Mouse (Mus musculus) heart, embryonic 16.5 days (tissue): ENCODE measurements around the gene Mmp14. TPM values are rescaled to one million over a fixed set of nuclear protein-coding genes. Genes with fewer than 3 reads are reported as not detected.

Experiments
- ATAC-seq: fragments of 200-750 bp; cut with Nextera tagmentation; replicated peaks from 2 replicates; pipeline ENCODE4 v1.8.0; 2017; ENCODE audit warnings: moderate number of reproducible peaks; ENCODE audit not compliant: insufficient read depth, low FRiP score; ENCODE audit errors: extremely low read depth
- H3K27ac ChIP-seq: fragments of 300-500 bp; sonication (generic); 2 replicates; pipeline ENCODE4 v1.5.1; 2014; ENCODE audit warnings: mild to moderate bottlenecking, low read length, control low read depth, moderate library complexity
- H3K27me3 ChIP-seq: fragments of 300-500 bp; sonication (generic); 2 replicates; pipeline ENCODE4 v1.6.1; 2014; ENCODE audit warnings: low read length, mixed read lengths; ENCODE audit not compliant: control insufficient read depth, insufficient read depth
- H3K36me3 ChIP-seq: fragments of 300-500 bp; sonication (generic); 2 replicates; pipeline ENCODE4 v1.6.1; 2014; ENCODE audit not compliant: control insufficient read depth, insufficient read depth
- H3K4me1 ChIP-seq: fragments of 300-500 bp; sonication (generic); 2 replicates; pipeline ENCODE4 v1.6.1; 2014; ENCODE audit warnings: low read length, mixed read lengths; ENCODE audit not compliant: control insufficient read depth, insufficient read depth
- H3K4me2 ChIP-seq: fragments of 300-500 bp; sonication (generic); 2 replicates; pipeline ENCODE4 v1.6.1; 2014; ENCODE audit warnings: low read depth, mild to moderate bottlenecking, control low read depth, low read length
- H3K4me3 ChIP-seq: fragments of 300-500 bp; sonication (generic); 2 replicates; pipeline ENCODE4 v1.5.1; 2014; ENCODE audit warnings: mild to moderate bottlenecking, control low read depth, low read length
- H3K9ac ChIP-seq: fragments of 300-500 bp; sonication (generic); 2 replicates; pipeline ENCODE4 v1.6.1; 2014; ENCODE audit warnings: low read length, control low read depth
- H3K9me3 ChIP-seq: fragments of 300-500 bp; sonication (generic); replicated peaks from 2 replicates; pipeline ENCODE4 v1.6.1; 2016; ENCODE audit warnings: low read length; ENCODE audit not compliant: control insufficient read depth
- WGBS: fragments of 180-500 bp; shearing (Covaris S2); extraction: QIAGEN DNeasy Blood & Tissue Kit; methylation state at CpG from one replicate; pipeline ENCODE4 v1.1.7; 2014; 5-methylcytosine and 5-hydroxymethylcytosine counted together
- polyA plus RNA-seq: library from polyadenylated mRNA; unstranded; fragments of >200 nt; fragmentation: Nextera tagmentation; extraction: Ambion mirVana; gene quantifications from 2 replicates; pipeline ENCODE4 v1.2.1, GENCODE M21; 2015

The Mmp14 gene
- polyA plus RNA-seq, 1 experiment from 2014 or later = 89.5 TPM

DNA sequence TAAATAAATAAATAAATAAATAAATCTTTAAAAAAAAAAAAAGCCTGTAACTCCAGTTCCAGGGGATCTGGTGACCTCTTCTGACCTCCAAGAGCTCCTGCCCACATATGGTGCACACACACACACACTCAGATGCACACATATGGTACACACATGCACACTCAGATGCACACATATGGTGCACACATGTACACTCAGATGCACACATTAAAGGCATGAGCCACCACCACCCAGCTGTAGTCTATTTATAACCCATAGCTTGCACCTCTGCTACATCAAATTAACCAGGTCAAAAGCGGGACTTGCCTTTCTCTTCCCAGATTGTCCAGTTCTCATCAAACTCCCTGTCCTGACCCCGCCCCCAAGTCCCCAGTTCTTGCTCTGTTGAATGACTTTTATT is 10.4 kb upstream of the Mmp14 start:
- no peak overlapping the region for H3K27ac ChIP-seq
- 64% methylated on average over 2 of the region's 2 CpGs for WGBS
- no peaks in the 10 kb centered on the region for H3K36me3 ChIP-seq
- no peak overlapping the region for H3K4me3 ChIP-seq
- H3K27me3 ChIP-seq = no peaks in the 10 kb centered on the region
- H3K4me1 ChIP-seq = peaks cover 9% of the 10 kb centered on the region
- no peaks in the 10 kb centered on the region for H3K9me3 ChIP-seq
- H3K9ac ChIP-seq = no peak overlapping the region
- no peak overlapping the region for H3K4me2 ChIP-seq
- ATAC-seq = no peak

DNA sequence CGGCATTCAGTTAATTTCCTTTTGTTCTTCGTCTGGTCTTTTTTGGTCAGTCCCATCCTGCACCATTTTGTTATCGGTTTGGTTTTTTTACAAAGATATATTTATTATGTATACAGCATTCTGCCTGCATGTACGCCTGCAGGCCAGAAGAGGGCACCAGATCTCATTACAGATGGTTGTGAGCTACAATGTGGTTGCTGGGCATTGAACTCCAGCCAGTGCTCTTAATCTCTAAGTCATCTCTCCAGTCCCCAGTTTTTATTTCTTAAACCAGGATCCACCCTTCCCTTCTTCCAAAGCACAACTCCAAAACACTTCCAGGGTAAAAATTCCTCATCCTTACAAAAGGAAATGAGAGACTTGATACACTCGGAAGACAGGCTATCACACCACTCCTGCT is 8.0 kb upstream of the Mmp14 start:
- WGBS = 58% methylated on average over 5 of the region's 5 CpGs
- Histone ChIP-seq H3K27ac (no peak overlapping the region), H3K4me3 (no peak overlapping the region), H3K9ac (no peak overlapping the region), H3K4me1 (peaks cover 7% of the 10 kb centered on the region), H3K27me3 (no peaks in the 10 kb centered on the region), H3K9me3 (no peaks in the 10 kb centered on the region), H3K4me2 (no peak overlapping the region), H3K36me3 (peaks cover 2% of the 10 kb centered on the region; the same call in 1 of the 2 replicates)
- ATAC-seq = no peak

DNA sequence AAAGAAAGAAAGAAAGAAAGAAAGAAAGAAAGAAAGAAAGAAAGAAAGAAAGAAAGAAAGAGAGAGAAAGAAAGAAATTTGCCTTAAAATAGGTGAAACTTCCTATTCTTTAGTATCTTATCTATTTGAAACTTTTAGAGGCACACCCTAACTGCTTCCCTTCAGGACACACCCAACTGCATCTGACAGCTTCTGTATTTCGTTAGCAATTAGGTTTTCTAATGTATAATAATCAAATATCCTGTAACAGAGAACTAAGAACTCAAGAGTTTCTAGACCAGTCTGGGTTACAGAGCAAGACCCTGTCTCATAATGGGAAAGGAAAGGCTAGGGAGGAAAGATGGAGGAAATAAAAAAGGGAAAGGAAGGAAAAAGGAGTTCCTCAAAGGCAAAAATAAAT is 6.8 kb upstream of the Mmp14 start:
- H3K27me3 ChIP-seq = no peaks in the 10 kb centered on the region
- no peak overlapping the region for H3K4me2 ChIP-seq
- no peak overlapping the region for H3K4me3 ChIP-seq
- peaks cover 15% of the 10 kb centered on the region for H3K4me1 ChIP-seq
- H3K9ac ChIP-seq = no peak overlapping the region
- no peak for ATAC-seq
- peaks cover 4% of the 10 kb centered on the region for H3K36me3 ChIP-seq
- H3K27ac ChIP-seq = no peak overlapping the region
- H3K9me3 ChIP-seq = no peaks in the 10 kb centered on the region
- WGBS = 71% methylated on average over 1 of the region's 1 CpGs

DNA sequence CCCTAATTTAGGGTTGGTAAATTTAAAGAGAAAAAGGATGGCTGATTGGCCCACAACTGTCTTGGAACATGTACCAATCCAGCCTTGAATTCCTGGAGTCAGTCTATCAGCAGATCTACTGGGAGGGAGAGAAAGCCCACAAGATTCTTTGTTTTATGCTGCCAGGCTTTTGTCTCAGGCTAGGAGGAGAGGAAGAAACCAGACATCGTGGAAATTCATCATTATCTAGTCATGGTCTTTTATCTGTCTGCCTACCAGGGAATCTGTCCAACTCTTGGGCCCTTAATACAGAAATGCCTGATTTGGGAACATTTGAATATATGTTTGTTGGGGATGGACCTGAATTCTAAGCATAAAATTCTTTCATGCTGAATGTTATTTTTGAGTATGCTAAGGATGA is 5.9 kb upstream of the Mmp14 start:
- ATAC-seq = no peak
- Histone ChIP-seq H3K9me3 (no peaks in the 10 kb centered on the region), H3K36me3 (peaks cover 5% of the 10 kb centered on the region), H3K27ac (no peak overlapping the region), H3K4me1 (peaks cover 24% of the 10 kb centered on the region), H3K27me3 (no peaks in the 10 kb centered on the region), H3K9ac (no peak overlapping the region), H3K4me3 (no peak overlapping the region), H3K4me2 (no peak overlapping the region)
- WGBS = 61% methylated on average over 1 of the region's 1 CpGs

DNA sequence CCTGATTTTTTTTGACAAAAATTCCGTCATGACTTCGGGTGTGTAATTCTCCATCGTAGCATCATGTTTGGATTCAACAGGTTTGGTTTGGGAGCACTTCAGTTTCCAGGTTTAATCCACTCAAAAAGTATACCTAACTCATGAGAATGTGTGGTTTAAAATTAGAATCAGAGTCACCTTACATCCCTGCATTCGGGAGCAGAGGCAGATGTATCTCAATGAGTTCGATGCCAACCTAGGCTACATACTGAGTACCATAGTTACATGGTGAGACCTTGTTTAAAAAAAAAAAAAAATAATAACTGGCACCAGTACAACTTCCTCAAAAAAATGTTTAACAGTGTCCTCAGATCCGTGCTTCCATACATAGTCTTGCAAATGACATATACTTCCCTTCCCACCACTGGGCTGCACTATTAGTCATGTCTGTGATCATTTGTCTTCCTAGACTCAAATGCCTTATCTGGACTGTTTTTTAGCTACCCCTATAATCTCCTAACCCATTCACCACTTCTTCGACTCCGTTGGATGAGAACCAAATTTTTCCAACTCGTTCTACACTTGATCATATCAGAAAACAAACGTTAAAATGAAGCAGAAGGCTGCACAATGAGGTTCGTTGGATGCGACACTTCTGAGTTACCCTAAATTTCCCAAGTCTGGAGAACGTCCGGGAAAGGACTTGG is 5.3 kb upstream of the Mmp14 start:
- H3K27me3 ChIP-seq = no peaks in the 10 kb centered on the region
- H3K27ac ChIP-seq = peak overlapping the region; percentile 91
- WGBS = 30% methylated on average over 14 of the region's 14 CpGs
- H3K4me2 ChIP-seq = peak overlapping the region; percentile 73
- H3K4me1 ChIP-seq = peaks cover 25% of the 10 kb centered on the region
- H3K4me3 ChIP-seq = peak overlapping the region; percentile 73
- peaks cover 5% of the 10 kb centered on the region for H3K36me3 ChIP-seq
- no peaks in the 10 kb centered on the region for H3K9me3 ChIP-seq
- ATAC-seq = no peak; the same call in 1 of the 2 replicates
- H3K9ac ChIP-seq = peak overlapping the region; percentile 88

DNA sequence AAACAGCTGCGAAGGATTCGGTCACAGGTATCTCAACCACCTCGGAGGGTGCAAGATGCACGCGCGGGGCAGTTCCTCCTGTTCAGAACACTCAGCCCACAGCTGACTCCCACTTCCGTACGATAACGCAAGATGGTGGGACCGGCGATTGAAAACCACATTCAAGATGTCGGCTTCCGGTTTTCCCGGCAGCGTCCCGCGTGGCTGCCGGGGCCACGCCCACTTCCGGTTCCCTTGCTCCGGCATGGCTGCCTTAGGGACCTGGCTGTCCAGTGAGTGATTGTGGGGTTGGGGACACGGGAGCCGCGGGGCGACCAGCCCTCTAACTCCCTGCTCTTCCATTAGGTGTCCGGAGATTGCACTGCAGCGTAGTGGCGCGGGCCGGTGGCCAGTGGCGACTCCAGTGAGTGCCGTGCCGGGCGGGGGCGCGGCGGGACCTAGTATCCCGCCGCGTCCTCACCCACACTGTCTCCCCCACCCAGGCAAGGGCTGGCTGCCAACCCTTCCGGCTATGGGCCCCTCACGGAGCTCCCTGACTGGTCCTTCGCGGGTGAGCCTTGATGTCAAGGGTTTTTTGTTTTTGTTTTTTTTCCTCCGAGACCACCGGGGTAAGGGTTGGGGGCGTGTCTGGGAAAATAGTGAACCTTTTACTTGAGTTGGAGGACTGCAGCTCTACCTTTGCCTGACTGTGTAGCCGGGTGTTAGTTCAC is 4.6 kb upstream of the Mmp14 start, which contains the start of gene Mrpl52:
Mrpl52 (plus strand) TSS at position 221 of the 710 bp plus-strand sequence.
- peak within 1 kb of the TSS; percentile 73 for H3K4me3 ChIP-seq
- H3K9ac ChIP-seq = peak within 1 kb of the TSS; percentile 88
- peak; percentile 53 for ATAC-seq
- no peaks in the 10 kb centered on the region for H3K27me3 ChIP-seq
- no peaks in the 10 kb centered on the region for H3K9me3 ChIP-seq
- peak within 1 kb of the TSS; percentile 91 for H3K27ac ChIP-seq
- WGBS = under 1% methylated on average over 48 of the region's 48 CpGs
- H3K4me2 ChIP-seq = peak within 1 kb of the TSS; percentile 73
- H3K36me3 ChIP-seq = peaks cover 5% of the 10 kb centered on the region
- H3K4me1 ChIP-seq = peaks cover 25% of the 10 kb centered on the region

DNA sequence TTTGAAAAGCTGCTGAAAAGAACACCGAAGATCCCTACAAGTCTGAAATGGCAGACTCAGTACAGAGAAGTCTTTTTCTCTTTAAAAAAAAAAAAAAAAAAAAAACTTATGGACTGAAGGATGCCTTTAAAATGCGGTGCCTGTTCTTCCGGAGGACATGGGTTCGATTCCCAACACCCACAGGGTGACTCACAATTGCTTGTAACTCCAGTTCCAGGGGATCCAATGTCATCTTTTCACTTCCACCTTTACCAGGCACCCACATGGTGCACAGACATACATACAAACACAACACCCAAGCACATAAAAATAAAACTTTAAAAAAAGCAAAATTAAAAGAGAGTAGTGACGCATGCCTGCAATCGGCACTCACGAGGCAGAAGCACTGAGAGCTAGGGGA is 3.7 kb upstream of the Mmp14 start:
- no peak overlapping the region for H3K9ac ChIP-seq
- peaks cover 5% of the 10 kb centered on the region for H3K36me3 ChIP-seq

DNA sequence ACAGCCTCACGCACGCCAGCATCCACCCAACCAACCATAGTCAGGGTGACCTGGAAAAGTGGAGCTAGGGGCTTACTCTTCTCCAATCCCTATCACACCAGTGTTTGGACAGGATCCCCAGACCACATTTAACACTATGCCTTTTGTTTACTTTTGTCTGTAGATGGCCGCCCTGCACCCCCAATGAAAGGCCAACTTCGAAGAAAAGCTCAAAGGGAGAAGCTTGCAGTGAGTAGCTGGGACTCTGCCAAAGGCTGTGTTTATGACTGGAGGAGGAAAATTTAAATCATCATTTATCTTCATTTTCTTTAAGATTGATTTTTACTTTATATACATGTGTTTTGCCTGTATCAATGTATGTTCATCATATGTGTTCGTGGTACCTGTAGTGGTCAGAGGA is 3.0 kb upstream of the Mmp14 start:
- H3K9me3 ChIP-seq = no peaks in the 10 kb centered on the region
- H3K27ac ChIP-seq = no peak overlapping the region
- H3K27me3 ChIP-seq = no peaks in the 10 kb centered on the region
- no peak overlapping the region for H3K9ac ChIP-seq
- no peak overlapping the region for H3K4me3 ChIP-seq
- 86% methylated on average over 5 of the region's 5 CpGs for WGBS
- peaks cover 5% of the 10 kb centered on the region for H3K36me3 ChIP-seq
- H3K4me1 ChIP-seq = peaks cover 31% of the 10 kb centered on the region
- no peak overlapping the region for H3K4me2 ChIP-seq
- no peak for ATAC-seq

More for the DNA sequence above, 3.7 kb upstream of the Mmp14 start:
- no peak for ATAC-seq
- Histone ChIP-seq H3K4me2 (peak overlapping the region; percentile 73), H3K9me3 (no peaks in the 10 kb centered on the region), H3K27me3 (no peaks in the 10 kb centered on the region), H3K4me3 (peak overlapping the region; percentile 73; the same call in 1 of the 2 replicates), H3K4me1 (peaks cover 25% of the 10 kb centered on the region), H3K27ac (no peak overlapping the region)
- WGBS = 88% methylated on average over 7 of the region's 7 CpGs
